Mouse (Mus musculus): ENCODE results near the gene Pde11a. TPM values are rescaled to one million over a fixed set of nuclear protein-coding genes. Genes with fewer than 3 reads are reported as not detected.
"Not testable (repeated sequence)": the region's sequence is repeated elsewhere in the genome, so short reads cannot be mapped to it uniquely, and the experiment has no call there.

Pde11a gene
- polyA plus RNA-seq, 1 experiment from 2014 or later, result 2.9 TPM

GRCm38 (mm10) chr2:75982626-75983025 is 355.9 kb downstream of the Pde11a start:
- Histone ChIP-seq H3K4me1 (peaks cover 28% of the 10 kb centered on the region), H3K4me3 (replicated peaks) (no peak overlapping the region), H3K9ac (replicated peaks) (no peak overlapping the region), H3K4me2 (no peak overlapping the region), H3K27me3 (replicated peaks) (no peaks in the 10 kb centered on the region), H3K36me3 (no peaks in the 10 kb centered on the region), H3K9me3 (replicated peaks) (no peaks in the 10 kb centered on the region), H3K27ac (replicated peaks) (no peak overlapping the region)
- no peak for ATAC-seq (ENCODE audit: low FRiP score)
- 97% methylated on average over 4 of the region's 4 CpGs for WGBS

GRCm38 (mm10) chr2:75981440-75982081 is 357.0 kb downstream of the Pde11a start, which contains the start of gene Ttc30a1:
Gene Ttc30a1 (minus strand): TSS chr2:75981967.
- peak within 1 kb of the TSS; percentile 80 for H3K27ac ChIP-seq (replicated peaks)
- peak within 1 kb of the TSS; percentile 57 for H3K4me3 ChIP-seq (replicated peaks)
- not testable (repeated sequence) for H3K36me3 ChIP-seq; H3K27me3 ChIP-seq (replicated peaks); H3K9me3 ChIP-seq (replicated peaks)
- WGBS, result 2% methylated on average over 34 of the region's 34 CpGs
- H3K4me1 ChIP-seq, result peaks cover 20% of the 10 kb centered on the region
- peak within 1 kb of the TSS; percentile 47 for H3K9ac ChIP-seq (replicated peaks)
- H3K4me2 ChIP-seq, result peak within 1 kb of the TSS; percentile 70
- peak; percentile 65 for ATAC-seq (ENCODE audit: low FRiP score)

- not testable (repeated sequence) for H3K9ac ChIP-seq (replicated peaks); H3K9me3 ChIP-seq (replicated peaks); H3K27me3 ChIP-seq (replicated peaks); ATAC-seq (ENCODE audit: low FRiP score); H3K36me3 ChIP-seq; H3K27ac ChIP-seq (replicated peaks)
- H3K4me2 ChIP-seq, result peak overlapping the region; percentile 70
- WGBS, result 98% methylated on average over 13 of the region's 13 CpGs
- peaks cover 15% of the 10 kb centered on the region for H3K4me1 ChIP-seq
- peak overlapping the region; percentile 57 for H3K4me3 ChIP-seq (replicated peaks)
These were observed 357.6 kb downstream of the Pde11a start for GRCm38 (mm10) chr2:75980933-75981439.

GRCm38 (mm10) chr2:75977752-75978368 is 360.7 kb downstream of the Pde11a start, which contains the start of gene Ttc30a2:
Gene Ttc30a2 (minus strand): TSS chr2:75978170.
- H3K4me2 ChIP-seq, result peak within 1 kb of the TSS; percentile 39
- H3K27me3 ChIP-seq (replicated peaks); H3K9me3 ChIP-seq (replicated peaks); H3K4me3 ChIP-seq (replicated peaks); H3K4me1 ChIP-seq; H3K27ac ChIP-seq (replicated peaks); H3K9ac ChIP-seq (replicated peaks); H3K36me3 ChIP-seq; ATAC-seq (ENCODE audit: low FRiP score): not testable (repeated sequence)
- WGBS, result 28% methylated on average over 18 of the region's 24 CpGs

- not testable (repeated sequence) for H3K4me2 ChIP-seq; H3K36me3 ChIP-seq; ATAC-seq (ENCODE audit: low FRiP score); H3K27me3 ChIP-seq (replicated peaks); H3K4me1 ChIP-seq; H3K9ac ChIP-seq (replicated peaks); H3K9me3 ChIP-seq (replicated peaks); H3K27ac ChIP-seq (replicated peaks); H3K4me3 ChIP-seq (replicated peaks)
- WGBS, result 93% methylated on average over 2 of the region's 2 CpGs
These were observed 362.5 kb downstream of the Pde11a start for GRCm38 (mm10) chr2:75976070-75976469.

GRCm38 (mm10) chr2:75974131-75974530 is 364.4 kb downstream of the Pde11a start:
- no peak overlapping the region for H3K9ac ChIP-seq (replicated peaks)
- no peak for ATAC-seq (ENCODE audit: low FRiP score)

GRCm38 (mm10) chr2:75964972-75965371 is 373.6 kb downstream of the Pde11a start:
- ATAC-seq (ENCODE audit: low FRiP score), result peak; percentile 76; the same call in 1 of the 2 replicates
- Histone ChIP-seq H3K36me3 (no peaks in the 10 kb centered on the region), H3K4me3 (replicated peaks) (peak overlapping the region; percentile 10; the same call in 1 of the 2 replicates), H3K4me1 (peaks cover 26% of the 10 kb centered on the region), H3K9me3 (replicated peaks) (no peaks in the 10 kb centered on the region), H3K27ac (replicated peaks) (0 out of 2 replicates have a peak overlapping the region, but pooled peaks have one; percentile 18), H3K27me3 (replicated peaks) (0 out of 2 replicates have a peak, but pooled peaks cover 3% of the 10 kb centered on the region), H3K9ac (replicated peaks) (no peak overlapping the region), H3K4me2 (peak overlapping the region; percentile 49)
- WGBS, result 23% methylated on average over 5 of the region's 5 CpGs

More at GRCm38 (mm10) chr2:75974131-75974530, 364.4 kb downstream of the Pde11a start:
- Histone ChIP-seq H3K27me3 (replicated peaks) (no peaks in the 10 kb centered on the region), H3K4me3 (replicated peaks) (no peak overlapping the region), H3K4me1 (no peaks in the 10 kb centered on the region), H3K4me2 (no peak overlapping the region), H3K36me3 (no peaks in the 10 kb centered on the region), H3K9me3 (replicated peaks) (no peaks in the 10 kb centered on the region), H3K27ac (replicated peaks) (no peak overlapping the region)
- WGBS, result 61% methylated on average over 9 of the region's 9 CpGs

- 0 out of 2 replicates have a peak, but pooled peaks cover 3% of the 10 kb centered on the region for H3K27me3 ChIP-seq (replicated peaks)
- no peaks in the 10 kb centered on the region for H3K9me3 ChIP-seq (replicated peaks)
- no peaks in the 10 kb centered on the region for H3K36me3 ChIP-seq
- ATAC-seq (ENCODE audit: low FRiP score), result peak; percentile 64; the same call in 1 of the 2 replicates
- H3K4me1 ChIP-seq, result peaks cover 30% of the 10 kb centered on the region
- 0 out of 2 replicates have a peak overlapping the region, but pooled peaks have one; percentile 18 for H3K27ac ChIP-seq (replicated peaks)
- 13% methylated on average over 14 of the region's 14 CpGs for WGBS
- H3K9ac ChIP-seq (replicated peaks), result 0 out of 2 replicates have a peak overlapping the region, but pooled peaks have one; percentile 12
- H3K4me2 ChIP-seq, result peak overlapping the region; percentile 49
- H3K4me3 ChIP-seq (replicated peaks), result peak overlapping the region; percentile 10; the same call in 1 of the 2 replicates
These were observed 374.1 kb downstream of the Pde11a start for GRCm38 (mm10) chr2:75964512-75964911.

- Histone ChIP-seq H3K9me3 (replicated peaks) (no peaks in the 10 kb centered on the region), H3K4me1 (peaks cover 35% of the 10 kb centered on the region), H3K36me3 (no peaks in the 10 kb centered on the region), H3K9ac (replicated peaks) (no peak overlapping the region), H3K27ac (replicated peaks) (no peak overlapping the region), H3K4me3 (replicated peaks) (no peak overlapping the region), H3K4me2 (peak overlapping the region; percentile 49; the same call in 1 of the 2 replicates), H3K27me3 (replicated peaks) (0 out of 2 replicates have a peak, but pooled peaks cover 3% of the 10 kb centered on the region)
- no peak for ATAC-seq (ENCODE audit: low FRiP score)
- 68% methylated on average over 5 of the region's 5 CpGs for WGBS
These were observed 374.5 kb downstream of the Pde11a start for GRCm38 (mm10) chr2:75964051-75964450.

GRCm38 (mm10) chr2:75963211-75963840 is 375.2 kb downstream of the Pde11a start:
- Histone ChIP-seq H3K36me3 (no peaks in the 10 kb centered on the region), H3K9me3 (replicated peaks) (no peaks in the 10 kb centered on the region), H3K9ac (replicated peaks) (no peak overlapping the region), H3K4me3 (replicated peaks) (no peak overlapping the region), H3K27me3 (replicated peaks) (0 out of 2 replicates have a peak, but pooled peaks cover 3% of the 10 kb centered on the region), H3K4me2 (no peak overlapping the region), H3K27ac (replicated peaks) (no peak overlapping the region), H3K4me1 (peaks cover 40% of the 10 kb centered on the region)
- ATAC-seq (ENCODE audit: low FRiP score), result no peak
- WGBS, result 59% methylated on average over 10 of the region's 10 CpGs
